Mouse (Mus musculus) kidney, postnatal 4 days (tissue): ENCODE results near the gene Mospd3.

Source experiments
- DNase-seq, 2 experiments: peaks; one replicate each; pipeline ENCODE4 v3.0.0; 2021; ENCODE audit warnings: mixed read lengths in 2 of 2

Mospd3 gene

GRCm38 (mm10) chr5:137570691-137571586 lies 29.9 kb downstream of the Mospd3 start:
- DNase-seq: no peak

DNA sequence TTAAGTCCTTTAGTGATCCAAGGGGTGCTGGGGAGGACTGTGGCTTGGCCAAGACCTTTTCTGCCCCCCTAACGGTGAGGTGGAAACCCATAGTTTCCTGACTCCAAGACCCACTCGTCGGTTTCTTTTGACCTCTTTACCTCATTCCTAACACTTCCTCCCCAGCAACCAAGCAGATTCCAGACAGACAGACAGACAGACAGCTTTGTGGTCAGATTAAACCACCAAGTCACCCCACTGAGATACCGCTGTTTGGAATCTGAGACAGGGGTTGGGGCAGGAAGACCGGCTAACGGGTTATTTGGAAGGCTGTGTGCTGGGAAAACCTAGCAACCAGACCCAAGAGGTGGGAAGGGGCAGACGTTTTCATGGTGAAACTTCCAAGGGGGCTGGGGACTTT lies 30.7 kb downstream of the Mospd3 start:
- DNase-seq: no peak

GRCm38 (mm10) chr5:137569665-137570064 lies 31.2 kb downstream of the Mospd3 start, which contains the start of gene Tfr2:
Gene Tfr2, plus strand, starts transcription at chr5:137569840.
- DNase-seq: peak; percentile 60 to 74

DNA sequence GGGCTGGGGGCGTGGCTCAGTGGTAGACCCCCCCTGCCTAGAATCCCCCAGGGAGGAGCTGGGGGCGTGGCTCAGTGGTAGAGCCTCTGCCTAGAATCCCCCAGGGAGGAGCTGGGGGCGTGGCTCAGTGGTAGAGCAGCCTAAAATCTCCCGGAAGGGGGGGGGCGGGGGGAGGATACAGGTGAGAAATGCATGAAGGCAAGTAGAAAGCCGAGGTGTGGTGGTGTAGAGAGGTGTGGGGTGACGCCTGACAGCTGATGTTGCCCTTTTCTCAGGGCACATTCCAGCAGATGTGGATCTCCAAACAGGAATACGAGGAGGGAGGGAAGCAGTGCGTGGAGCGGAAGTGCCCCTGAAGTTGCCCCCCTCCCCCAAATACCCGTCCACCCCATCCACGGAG lies 31.8 kb downstream of the Mospd3 start:
- no peak for DNase-seq

- DNase-seq: no peak
These were observed 32.5 kb downstream of the Mospd3 start for GRCm38 (mm10) chr5:137568223-137568798.

DNA sequence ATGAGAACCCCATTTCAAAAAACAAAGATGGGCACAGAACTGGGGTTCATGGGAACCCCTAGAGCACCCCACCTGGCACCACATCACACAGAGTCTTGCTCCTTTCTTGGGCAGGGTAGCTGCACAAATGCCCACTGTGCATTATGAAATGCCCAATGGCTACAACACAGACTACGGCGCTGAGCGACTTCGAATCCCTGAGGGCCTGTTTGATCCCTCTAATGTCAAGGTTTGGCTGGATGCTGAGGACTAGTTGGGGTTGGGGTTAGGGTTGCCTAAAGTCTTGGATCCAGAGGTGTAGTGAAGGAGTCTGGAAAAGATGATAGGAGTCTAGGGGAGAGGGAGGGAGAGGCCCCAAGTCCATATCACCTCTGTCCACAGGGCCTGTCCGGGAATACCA lies 34.4 kb downstream of the Mospd3 start:
- DNase-seq: no peak

GRCm38 (mm10) chr5:137565744-137566143 lies 35.1 kb downstream of the Mospd3 start:
- no peak for DNase-seq

DNA sequence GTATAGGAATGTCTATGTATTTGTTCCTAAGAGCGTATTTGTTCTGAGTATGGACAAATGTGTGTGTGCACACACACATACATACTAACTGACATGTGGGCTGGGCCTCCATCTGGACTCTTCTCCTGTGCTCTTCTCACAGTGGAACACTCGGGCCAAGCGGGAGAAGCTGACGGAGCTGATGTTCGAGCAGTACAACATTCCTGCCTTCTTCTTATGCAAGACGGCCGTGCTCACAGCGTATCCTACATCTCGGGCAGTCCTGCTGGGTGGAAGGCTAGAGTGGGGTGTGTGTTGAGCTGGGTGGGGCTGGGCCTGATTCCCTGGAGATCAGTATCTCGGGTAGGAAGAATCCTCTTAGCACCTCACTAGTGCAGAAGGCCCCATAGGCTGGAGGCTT lies 37.9 kb downstream of the Mospd3 start:
- DNase-seq: no peak

DNA sequence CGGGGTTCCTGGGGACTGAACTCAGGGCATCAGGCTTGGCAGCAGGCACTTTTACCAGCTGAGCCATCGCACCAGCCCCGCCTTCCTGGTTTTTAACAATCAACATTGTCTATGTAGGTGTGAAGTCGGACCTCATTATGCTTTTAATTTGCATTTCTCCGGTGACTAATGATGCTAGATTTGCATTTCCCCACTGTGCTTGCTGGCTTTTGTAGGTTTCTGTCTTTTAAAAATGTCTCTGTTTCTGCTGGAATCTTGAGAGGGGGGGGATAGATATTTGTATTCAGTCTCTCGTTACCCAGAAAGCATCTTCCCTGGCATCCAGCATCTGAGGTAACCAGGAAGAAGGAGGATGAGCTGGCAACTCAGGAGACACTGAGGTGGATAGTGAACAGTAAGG lies 39.3 kb downstream of the Mospd3 start:
- no peak for DNase-seq

DNA sequence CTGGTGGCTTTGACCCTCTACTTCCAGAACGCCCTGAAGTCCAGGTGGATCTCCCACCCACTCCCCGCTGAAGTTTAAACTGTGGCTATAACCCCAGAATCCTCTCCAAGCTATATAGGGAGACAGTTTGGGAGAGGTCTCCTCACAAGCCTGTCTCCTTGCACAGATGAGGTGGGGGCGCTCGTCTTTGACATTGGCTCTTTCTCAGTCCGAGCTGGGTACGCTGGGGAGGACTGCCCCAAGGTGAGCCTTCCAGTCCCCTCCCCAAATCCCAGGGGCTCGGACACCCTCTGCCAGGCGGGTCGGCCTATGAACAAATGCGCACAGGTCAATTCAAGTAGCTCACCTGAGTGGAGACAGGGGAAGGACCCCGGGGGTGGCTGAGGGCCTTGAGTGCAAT lies 47.0 kb downstream of the Mospd3 start:
- no peak for DNase-seq

- DNase-seq: peak; percentile 89 to 90
These were observed 47.4 kb downstream of the Mospd3 start, which contains the start of gene Actl6b for GRCm38 (mm10) chr5:137553411-137553837. Gene Actl6b, plus strand, starts transcription at chr5:137553517.

DNA sequence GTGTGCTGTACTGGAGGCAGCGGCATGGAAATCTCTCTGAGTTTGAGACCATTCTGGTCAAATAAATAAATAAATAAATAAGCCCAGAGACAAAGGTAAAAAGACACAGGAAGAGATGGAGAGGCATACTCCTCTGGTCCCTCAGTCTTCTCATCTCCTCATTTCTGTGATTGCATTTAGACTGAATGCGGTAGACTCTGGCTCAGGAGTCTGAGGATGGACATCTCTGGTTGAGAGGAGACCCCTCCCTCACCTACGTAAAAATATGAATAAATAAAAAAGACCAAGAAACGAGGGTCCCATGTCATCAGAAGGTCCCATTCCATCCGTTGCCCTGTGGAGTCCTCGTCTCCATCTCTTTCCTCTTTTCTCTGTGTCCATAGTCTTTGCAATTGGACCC lies 47.9 kb downstream of the Mospd3 start:
- no peak for DNase-seq

DNA sequence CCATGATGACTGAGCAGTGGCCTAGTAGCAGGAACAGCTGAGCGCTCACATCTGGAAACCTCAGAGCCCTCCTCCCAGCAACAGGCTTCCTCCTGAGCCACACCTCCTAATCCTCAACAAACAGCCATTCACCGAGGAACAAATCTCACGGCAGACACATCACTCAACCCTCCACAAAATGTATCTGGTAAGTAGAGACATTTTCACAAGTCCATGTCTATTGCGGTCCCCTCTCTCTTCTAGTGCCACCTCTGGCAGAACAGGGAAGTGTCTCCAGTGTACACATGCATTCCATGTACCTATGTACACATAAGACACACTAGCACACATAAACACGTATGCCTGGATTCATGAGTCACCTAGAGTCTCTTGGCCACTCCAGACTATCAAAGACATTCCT lies 49.7 kb downstream of the Mospd3 start:
- peak in 1 of 2 experiments; percentile 27 for DNase-seq

GRCm38 (mm10) chr5:137549840-137550239 lies 51.0 kb downstream of the Mospd3 start:
- no peak for DNase-seq
